Mouse (Mus musculus): ENCODE measurements around the gene Tectb. TPM values are rescaled to one million over a fixed set of nuclear protein-coding genes. Genes with fewer than 3 reads are reported as not detected.
A peak's percentile ranks its signal among the peaks of the same experiment; 100 is the strongest.

Gene Tectb
- total and polyA plus RNA-seq, 3 experiments = 0.11 TPM; not detected in 2

GRCm38 (mm10) chr19:55218192-55218739 is 37.7 kb downstream of the Tectb start:
- no peak for TF ChIP-seq TAL1 (conservative IDR thresholded peaks at IDR 0.05; ENCODE audit: low read depth, low read length)
- peak; percentile 88 for TF ChIP-seq CTCF (IDR thresholded peaks at IDR 0.05; ENCODE audit: low read depth, low read length)
- Histone ChIP-seq H3K27me3 (ENCODE audit: insufficient read depth, low read length) (peaks cover 13% of the 10 kb centered on the region), H3K4me1 (ENCODE audit: insufficient read depth, low read depth, low read length) (peaks cover 12% of the 10 kb centered on the region), H3K4me3 (ENCODE audit: low read depth, low read length) (peak overlapping the region; percentile 30; the same call in 1 of the 2 replicates), H3K36me3 (replicated peaks) (no peaks in the 10 kb centered on the region), H3K9me3 (replicated peaks) (no peaks in the 10 kb centered on the region)
- DNase-seq (ENCODE audit: low spot score) (peak; percentile 32), ATAC-seq (ENCODE audit: extremely low read depth, insufficient number of reproducible peaks, low FRiP score, poor library complexity, severe bottlenecking) (peak; percentile 34; the same call in 1 of the 2 replicates)

GRCm38 (mm10) chr19:55218741-55219221 is 38.2 kb downstream of the Tectb start:
- DNase-seq (ENCODE audit: low spot score) (no peak), ATAC-seq (ENCODE audit: extremely low read depth, insufficient number of reproducible peaks, low FRiP score, poor library complexity, severe bottlenecking) (no peak)
- H3K9me3 ChIP-seq (replicated peaks) = no peaks in the 10 kb centered on the region

GRCm38 (mm10) chr19:55219359-55219758 is 38.8 kb downstream of the Tectb start:
- H3K4me3 ChIP-seq (ENCODE audit: low read depth, low read length) = no peak overlapping the region
- peaks cover 12% of the 10 kb centered on the region for H3K4me1 ChIP-seq (ENCODE audit: insufficient read depth, low read depth, low read length)
- H3K27me3 ChIP-seq (ENCODE audit: insufficient read depth, low read length) = peaks cover 12% of the 10 kb centered on the region
- no peak for ATAC-seq (ENCODE audit: extremely low read depth, insufficient number of reproducible peaks, low FRiP score, poor library complexity, severe bottlenecking)
- no peaks in the 10 kb centered on the region for H3K9me3 ChIP-seq (replicated peaks)
- DNase-seq (ENCODE audit: low spot score) = no peak
- TF ChIP-seq CTCF (IDR thresholded peaks at IDR 0.05; ENCODE audit: low read depth, low read length) (no peak), GATA2 (IDR thresholded peaks at IDR 0.05; ENCODE audit: borderline replicate concordance, low read depth, low read length) (no peak), POLR2AphosphoS5 (IDR thresholded peaks at IDR 0.05; ENCODE audit: insufficient replicate concordance, low read depth, low read length) (no peak), GATA1 (IDR thresholded peaks at IDR 0.05; ENCODE audit: borderline replicate concordance, low read length) (no peak), TAL1 (conservative IDR thresholded peaks at IDR 0.05; ENCODE audit: low read depth, low read length) (no peak)
- no peaks in the 10 kb centered on the region for H3K36me3 ChIP-seq (replicated peaks)

More at GRCm38 (mm10) chr19:55218741-55219221, 38.2 kb downstream of the Tectb start:
- Histone ChIP-seq H3K27me3 (ENCODE audit: insufficient read depth, low read length) (peaks cover 13% of the 10 kb centered on the region), H3K36me3 (replicated peaks) (no peaks in the 10 kb centered on the region), H3K4me3 (ENCODE audit: low read depth, low read length) (no peak overlapping the region; the same call in 1 of the 2 replicates), H3K4me1 (ENCODE audit: insufficient read depth, low read depth, low read length) (peaks cover 12% of the 10 kb centered on the region)
- TF ChIP-seq GATA1 (IDR thresholded peaks at IDR 0.05; ENCODE audit: borderline replicate concordance, low read length) (no peak), TAL1 (conservative IDR thresholded peaks at IDR 0.05; ENCODE audit: low read depth, low read length) (no peak), CTCF (IDR thresholded peaks at IDR 0.05; ENCODE audit: low read depth, low read length) (no peak), GATA2 (IDR thresholded peaks at IDR 0.05; ENCODE audit: borderline replicate concordance, low read depth, low read length) (no peak), POLR2AphosphoS5 (IDR thresholded peaks at IDR 0.05; ENCODE audit: insufficient replicate concordance, low read depth, low read length) (no peak)

DNA sequence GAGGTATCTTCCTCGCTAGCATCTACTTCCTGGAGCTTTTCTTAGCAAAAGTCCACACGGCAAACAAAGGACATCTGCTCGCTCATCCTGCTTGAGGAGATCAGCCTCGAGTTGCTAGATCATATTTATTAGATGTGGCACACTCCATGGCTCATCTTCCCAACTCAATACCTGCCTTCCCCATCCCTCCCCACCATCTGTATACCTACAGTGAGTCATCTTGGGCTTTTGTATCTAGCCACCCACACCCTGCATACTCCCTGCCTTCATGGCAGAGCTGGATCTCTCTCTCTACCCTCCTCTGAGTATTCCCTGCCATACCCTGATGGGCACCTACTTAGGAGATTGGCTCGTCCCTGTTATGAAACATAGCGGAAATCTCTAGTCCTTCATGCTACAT is 40.7 kb downstream of the Tectb start:
- ATAC-seq (ENCODE audit: extremely low read depth, insufficient number of reproducible peaks, low FRiP score, poor library complexity, severe bottlenecking) = no peak
- no peak for DNase-seq (ENCODE audit: low spot score)
- TF ChIP-seq CTCF (IDR thresholded peaks at IDR 0.05; ENCODE audit: low read depth, low read length) (no peak), POLR2AphosphoS5 (IDR thresholded peaks at IDR 0.05; ENCODE audit: insufficient replicate concordance, low read depth, low read length) (no peak), GATA1 (IDR thresholded peaks at IDR 0.05; ENCODE audit: borderline replicate concordance, low read length) (no peak), TAL1 (conservative IDR thresholded peaks at IDR 0.05; ENCODE audit: low read depth, low read length) (no peak), GATA2 (IDR thresholded peaks at IDR 0.05; ENCODE audit: borderline replicate concordance, low read depth, low read length) (no peak)
- Histone ChIP-seq H3K27me3 (ENCODE audit: insufficient read depth, low read length) (peaks cover 11% of the 10 kb centered on the region), H3K36me3 (replicated peaks) (no peaks in the 10 kb centered on the region), H3K4me3 (ENCODE audit: low read depth, low read length) (no peak overlapping the region), H3K9me3 (replicated peaks) (no peaks in the 10 kb centered on the region), H3K4me1 (ENCODE audit: insufficient read depth, low read depth, low read length) (peaks cover 12% of the 10 kb centered on the region)

GRCm38 (mm10) chr19:55222268-55222667 is 41.7 kb downstream of the Tectb start:
- TF ChIP-seq TAL1 (conservative IDR thresholded peaks at IDR 0.05; ENCODE audit: low read depth, low read length) (no peak), CTCF (IDR thresholded peaks at IDR 0.05; ENCODE audit: low read depth, low read length) (no peak), GATA1 (IDR thresholded peaks at IDR 0.05; ENCODE audit: borderline replicate concordance, low read length) (no peak), GATA2 (IDR thresholded peaks at IDR 0.05; ENCODE audit: borderline replicate concordance, low read depth, low read length) (no peak), POLR2AphosphoS5 (IDR thresholded peaks at IDR 0.05; ENCODE audit: insufficient replicate concordance, low read depth, low read length) (no peak)
- DNase-seq (ENCODE audit: low spot score) (no peak), ATAC-seq (ENCODE audit: extremely low read depth, insufficient number of reproducible peaks, low FRiP score, poor library complexity, severe bottlenecking) (no peak)
- Histone ChIP-seq H3K36me3 (replicated peaks) (no peaks in the 10 kb centered on the region), H3K27me3 (ENCODE audit: insufficient read depth, low read length) (peaks cover 11% of the 10 kb centered on the region), H3K4me1 (ENCODE audit: insufficient read depth, low read depth, low read length) (peaks cover 12% of the 10 kb centered on the region), H3K9me3 (replicated peaks) (no peaks in the 10 kb centered on the region), H3K4me3 (ENCODE audit: low read depth, low read length) (no peak overlapping the region)

DNA sequence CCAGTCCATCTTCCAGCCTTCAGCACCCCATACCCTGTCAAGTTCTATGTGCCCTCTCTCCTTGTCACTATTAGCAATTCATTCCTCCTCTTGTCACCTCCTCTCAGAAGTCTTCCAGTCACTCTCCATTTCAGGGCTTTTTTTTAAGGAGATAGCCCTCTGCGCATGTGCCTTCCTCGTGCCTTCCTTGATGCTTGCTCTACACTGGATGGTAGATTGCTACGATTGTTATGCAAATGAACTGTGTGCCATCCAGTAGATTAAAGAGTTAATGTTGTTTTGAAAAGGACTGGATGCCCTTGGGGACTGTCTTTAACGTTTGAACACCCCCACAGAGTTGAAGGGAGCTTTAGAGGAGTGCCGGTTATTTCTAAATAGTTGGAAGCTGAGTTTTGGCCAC is 46.1 kb downstream of the Tectb start:
- H3K27me3 ChIP-seq (ENCODE audit: insufficient read depth, low read length) = peaks cover 23% of the 10 kb centered on the region
- no peak overlapping the region for H3K4me3 ChIP-seq (ENCODE audit: low read depth, low read length)
- no peaks in the 10 kb centered on the region for H3K36me3 ChIP-seq (replicated peaks)
- H3K4me1 ChIP-seq (ENCODE audit: insufficient read depth, low read depth, low read length) = no peaks in the 10 kb centered on the region
- no peaks in the 10 kb centered on the region for H3K9me3 ChIP-seq (replicated peaks)
- DNase-seq (ENCODE audit: low spot score) (no peak), ATAC-seq (ENCODE audit: extremely low read depth, insufficient number of reproducible peaks, low FRiP score, poor library complexity, severe bottlenecking) (no peak)
- TF ChIP-seq POLR2AphosphoS5 (IDR thresholded peaks at IDR 0.05; ENCODE audit: insufficient replicate concordance, low read depth, low read length) (no peak), TAL1 (conservative IDR thresholded peaks at IDR 0.05; ENCODE audit: low read depth, low read length) (no peak), GATA2 (IDR thresholded peaks at IDR 0.05; ENCODE audit: borderline replicate concordance, low read depth, low read length) (no peak), GATA1 (IDR thresholded peaks at IDR 0.05; ENCODE audit: borderline replicate concordance, low read length) (no peak), CTCF (IDR thresholded peaks at IDR 0.05; ENCODE audit: low read depth, low read length) (no peak)

Measured in G1E (cell line).